Mouse (Mus musculus) gastrocnemius, adult 18-20 months (tissue): ENCODE results near the gene Cnot10. TPM values are rescaled to one million over a fixed set of nuclear protein-coding genes. Genes with fewer than 3 reads are reported as not detected.
A peak's percentile ranks its signal among the peaks of the same experiment; 100 is the strongest.

Experiments used
- DNase-seq: peaks from one replicate; pipeline ENCODE4 v3.0.0; 2021; ENCODE audit warnings: low spot score
- long read RNA-seq, 2 experiments: library from polyadenylated mRNA; stranded (forward); transcript quantifications; one replicate each; pipeline ENCODE4 v2.0.0; 2021
- total RNA-seq, 2 experiments: library from RNA; stranded (reverse); gene quantifications; 2 replicates each; pipeline ENCODE4 v1.2.3; 2021

Gene Cnot10
- total RNA-seq, result 10 to 100 TPM; 15.2 to 15.4 TPM
- long read RNA-seq, experiment 1, transcript Cnot10-201 (20 exons, 2,853 nt), result major isoform, 13 of 28 reads
- long read RNA-seq, experiment 1, partial matches to known transcripts, result 4 of 28 reads
- long read RNA-seq, experiment 1, other reads (novel, unspliced or antisense), result 11 of 28 reads
- long read RNA-seq, experiment 2, transcript Cnot10-201 (20 exons, 2,853 nt), result major isoform, 11 of 31 reads
- long read RNA-seq, experiment 2, partial matches to known transcripts, result 1 of 31 reads
- long read RNA-seq, experiment 2, other reads (novel, unspliced or antisense), result 19 of 31 reads

GRCm38 (mm10) chr9:114639839-114640646 is at the start of gene Cnot10:
TSS of gene Cnot10 (minus strand) at chr9:114640184.
- DNase-seq, result peak; percentile 97

- DNase-seq, result no peak
Observed at GRCm38 (mm10) chr9:114688953-114689407, 49.0 kb upstream of the Cnot10 start.

- peak; percentile 96 for DNase-seq
Observed at GRCm38 (mm10) chr9:114688252-114688952, 48.4 kb upstream of the Cnot10 start, which contains the start of gene Dync1li1. TSS of gene Dync1li1 (plus strand) at chr9:114688790.

GRCm38 (mm10) chr9:114687639-114688038 is 47.7 kb upstream of the Cnot10 start:
- DNase-seq, result no peak

GRCm38 (mm10) chr9:114686245-114686644 is 46.3 kb upstream of the Cnot10 start:
- no peak for DNase-seq

GRCm38 (mm10) chr9:114682193-114682592 is 42.2 kb upstream of the Cnot10 start:
- DNase-seq, result no peak

- DNase-seq, result no peak
Observed at GRCm38 (mm10) chr9:114680531-114680930, 40.5 kb upstream of the Cnot10 start.

- no peak for DNase-seq
Observed at GRCm38 (mm10) chr9:114679944-114680343, 40.0 kb upstream of the Cnot10 start.

GRCm38 (mm10) chr9:114678576-114678975 is 38.6 kb upstream of the Cnot10 start:
- DNase-seq, result no peak

- no peak for DNase-seq
Observed at GRCm38 (mm10) chr9:114673626-114674025, 33.6 kb upstream of the Cnot10 start.

GRCm38 (mm10) chr9:114672703-114673561 is 32.9 kb upstream of the Cnot10 start:
- peak; percentile 31 for DNase-seq

- DNase-seq, result no peak
Observed at GRCm38 (mm10) chr9:114671946-114672345, 32.0 kb upstream of the Cnot10 start.

GRCm38 (mm10) chr9:114669011-114669410 is 29.0 kb upstream of the Cnot10 start:
- DNase-seq, result no peak

- peak; percentile 32 for DNase-seq
Observed at GRCm38 (mm10) chr9:114668047-114668446, 28.1 kb upstream of the Cnot10 start.

GRCm38 (mm10) chr9:114666858-114667257 is 26.9 kb upstream of the Cnot10 start:
- no peak for DNase-seq

GRCm38 (mm10) chr9:114663782-114664181 is 23.8 kb upstream of the Cnot10 start:
- DNase-seq, result no peak

GRCm38 (mm10) chr9:114661991-114662390 is 22.0 kb upstream of the Cnot10 start:
- no peak for DNase-seq

- DNase-seq, result no peak
Observed at GRCm38 (mm10) chr9:114660983-114661382, 21.0 kb upstream of the Cnot10 start.

GRCm38 (mm10) chr9:114660506-114660905 is 20.5 kb upstream of the Cnot10 start:
- DNase-seq, result no peak

GRCm38 (mm10) chr9:114656701-114657100 is 16.7 kb upstream of the Cnot10 start:
- no peak for DNase-seq

- no peak for DNase-seq
Observed at GRCm38 (mm10) chr9:114655356-114655755, 15.4 kb upstream of the Cnot10 start.
